In the genomic region with DNA sequence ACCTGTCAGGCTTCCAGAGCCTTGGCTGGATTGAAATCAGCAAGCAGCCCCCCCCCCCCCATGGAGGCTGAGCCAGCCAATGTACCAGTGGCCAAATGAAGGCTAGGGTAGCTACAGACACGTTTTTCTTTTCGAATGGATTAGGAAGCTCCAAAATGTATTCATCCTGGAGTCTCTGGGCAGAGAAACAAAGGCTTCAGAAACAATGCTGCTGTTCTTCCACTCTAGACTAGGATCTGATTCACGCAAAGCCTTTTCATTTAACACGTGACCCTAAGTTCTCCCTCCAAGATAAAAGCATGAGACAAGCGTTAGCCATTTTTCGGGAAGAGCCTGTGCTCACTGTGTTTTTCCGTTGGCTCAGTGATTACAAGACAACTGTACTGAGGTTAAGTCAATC, we compare ENCODE assay signal across 21 mouse cellular contexts.
A peak's percentile ranks its signal among the peaks of the same experiment; 100 is the strongest.
DNase-seq lines count a peak whose midpoint lies in the region; ATAC-seq and TF ChIP-seq lines count a peak whose summit lies in the region.
"Had no signal": no experiment of that assay in that cellular context is flagged by ENCODE, and none has a peak within 500 bp of the region (broad histone marks: within the 10 kb centered on the region; RNA-seq: fewer than 3 reads in every experiment).

No protein-coding gene starts in this region.

- no peak for ATAC-seq in hindbrain, embryonic 11.5 days (ENCODE audit: low FRiP score)
- ATAC-seq in hindbrain, embryonic 14.5 days (ENCODE audit: low FRiP score), result no peak
- ATAC-seq in forebrain, embryonic 11.5 days (replicated peaks; ENCODE audit: low FRiP score), result no peak
- ATAC-seq in hindbrain, postnatal 0 days, result no peak

- H3K36me3 ChIP-seq in hindbrain, embryonic 11.5 days (ENCODE audit: control insufficient read depth, insufficient read depth, low read length), result no peaks in the 10 kb centered on the region
- no peaks in the 10 kb centered on the region for H3K36me3 ChIP-seq in hindbrain, embryonic 14.5 days (replicated peaks; ENCODE audit: control insufficient read depth, insufficient read depth)
- no peaks in the 10 kb centered on the region for H3K36me3 ChIP-seq in forebrain, embryonic 11.5 days (ENCODE audit: control insufficient read depth, insufficient read depth, low read length)
- H3K36me3 ChIP-seq in hindbrain, postnatal 0 days (ENCODE audit: insufficient read depth, low read length), result no peaks in the 10 kb centered on the region

- TF ChIP-seq CTCF in hindbrain, postnatal 0 days (IDR thresholded peaks at IDR 0.05; ENCODE audit: low read depth), result no peak

- no peak overlapping the region for H3K4me3 ChIP-seq in hindbrain, embryonic 11.5 days (ENCODE audit: low read depth, low read length)
- H3K4me3 ChIP-seq in hindbrain, embryonic 14.5 days (replicated peaks; ENCODE audit: low read length), result no peak overlapping the region
- no peak overlapping the region for H3K4me3 ChIP-seq in forebrain, embryonic 11.5 days (ENCODE audit: low read depth, low read length)
- H3K4me3 ChIP-seq in hindbrain, postnatal 0 days (ENCODE audit: low read length), result no peak overlapping the region
- H3K4me3 ChIP-seq: heart, embryonic 12.5 days; limb, embryonic 13.5 days; liver, embryonic 13.5 days had no signal

- H3K9me3 ChIP-seq in hindbrain, embryonic 11.5 days (ENCODE audit: control insufficient read depth, low read length), result no peaks in the 10 kb centered on the region
- no peaks in the 10 kb centered on the region for H3K9me3 ChIP-seq in hindbrain, embryonic 14.5 days (ENCODE audit: control insufficient read depth, low read length)
- H3K9me3 ChIP-seq in forebrain, embryonic 11.5 days (ENCODE audit: control insufficient read depth, low read length), result no peaks in the 10 kb centered on the region
- no peaks in the 10 kb centered on the region for H3K9me3 ChIP-seq in hindbrain, postnatal 0 days (ENCODE audit: low read length)
- H3K9me3 ChIP-seq: G1E; heart, embryonic 12.5 days; limb, embryonic 13.5 days; liver, embryonic 13.5 days had no signal

- no peak overlapping the region for H3K4me2 ChIP-seq in hindbrain, embryonic 11.5 days (replicated peaks; ENCODE audit: low read depth, low read length)
- no peak overlapping the region for H3K4me2 ChIP-seq in hindbrain, embryonic 14.5 days (replicated peaks)
- no peak overlapping the region for H3K4me2 ChIP-seq in forebrain, embryonic 11.5 days (ENCODE audit: low read depth, low read length, severe bottlenecking)
- no peak overlapping the region for H3K4me2 ChIP-seq in hindbrain, postnatal 0 days (ENCODE audit: low read depth, low read length)
- H3K4me2 ChIP-seq: heart, embryonic 12.5 days; limb, embryonic 13.5 days; liver, embryonic 13.5 days; lung, embryonic 14.5 days had no signal

- 45% methylated on average over 7 of the region's 7 CpGs for WGBS in hindbrain, embryonic 11.5 days
- 20% methylated on average over 7 of the region's 7 CpGs for WGBS in hindbrain, embryonic 14.5 days
- 23% methylated on average over 7 of the region's 7 CpGs for WGBS in forebrain, embryonic 11.5 days
- 30% methylated on average over 7 of the region's 7 CpGs for WGBS in hindbrain, postnatal 0 days

- 0 out of 2 replicates have a peak overlapping the region, but pooled peaks have one; percentile 17 for H3K27ac ChIP-seq in hindbrain, embryonic 11.5 days (ENCODE audit: low read depth, low read length)
- no peak overlapping the region for H3K27ac ChIP-seq in hindbrain, embryonic 14.5 days
- H3K27ac ChIP-seq in forebrain, embryonic 11.5 days (ENCODE audit: low read depth, low read length), result peak overlapping the region; percentile 59; the same call in 1 of the 2 replicates
- peak overlapping the region; percentile 26; the same call in 1 of the 2 replicates for H3K27ac ChIP-seq in hindbrain, postnatal 0 days
- H3K27ac ChIP-seq: limb, embryonic 13.5 days; liver, embryonic 13.5 days had no signal

- no peaks in the 10 kb centered on the region for H3K27me3 ChIP-seq in hindbrain, embryonic 11.5 days (ENCODE audit: control insufficient read depth, insufficient read depth, low read length)
- no peaks in the 10 kb centered on the region for H3K27me3 ChIP-seq in hindbrain, embryonic 14.5 days (ENCODE audit: control insufficient read depth, insufficient read depth, low read length)
- no peaks in the 10 kb centered on the region for H3K27me3 ChIP-seq in forebrain, embryonic 11.5 days (ENCODE audit: control insufficient read depth, insufficient read depth, low read length)
- H3K27me3 ChIP-seq in hindbrain, postnatal 0 days (ENCODE audit: insufficient read depth, low read length), result no peaks in the 10 kb centered on the region
- H3K27me3 ChIP-seq: heart, embryonic 12.5 days; limb, embryonic 13.5 days; liver, embryonic 13.5 days had no signal

- H3K9ac ChIP-seq in hindbrain, embryonic 11.5 days (ENCODE audit: low read depth, low read length), result no peak overlapping the region
- H3K9ac ChIP-seq in hindbrain, embryonic 14.5 days, result no peak overlapping the region
- H3K9ac ChIP-seq in forebrain, embryonic 11.5 days (ENCODE audit: low read length), result no peak overlapping the region
- H3K9ac ChIP-seq in hindbrain, postnatal 0 days (replicated peaks; ENCODE audit: low read length), result no peak overlapping the region
- H3K9ac ChIP-seq: heart, embryonic 12.5 days; limb, embryonic 13.5 days; liver, embryonic 13.5 days; lung, embryonic 14.5 days had no signal

- H3K4me1 ChIP-seq in hindbrain, embryonic 11.5 days (replicated peaks; ENCODE audit: control insufficient read depth, insufficient read depth, low read length), result no peaks in the 10 kb centered on the region
- peaks cover 14% of the 10 kb centered on the region; the same call in 1 of the 2 replicates for H3K4me1 ChIP-seq in hindbrain, embryonic 14.5 days (replicated peaks; ENCODE audit: control insufficient read depth, insufficient read depth, low read length)
- H3K4me1 ChIP-seq in forebrain, embryonic 11.5 days (replicated peaks; ENCODE audit: control insufficient read depth, insufficient read depth, low read length), result peaks cover 6% of the 10 kb centered on the region; the same call in 1 of the 2 replicates
- H3K4me1 ChIP-seq in hindbrain, postnatal 0 days (ENCODE audit: insufficient read depth, low read length), result no peaks in the 10 kb centered on the region
- H3K4me1 ChIP-seq: limb, embryonic 13.5 days; liver, embryonic 13.5 days had no signal

- no peak for DNase-seq in hindbrain, embryonic 11.5 days (ENCODE audit: low spot score)
- no peak for DNase-seq in hindbrain, embryonic 14.5 days (ENCODE audit: low spot score)
- DNase-seq in Muller cell, postnatal 12 days (ENCODE audit: inconsistent ontology term), result peak; percentile 70
- no peak for DNase-seq in forebrain, embryonic 11.5 days (ENCODE audit: low spot score)
- no peak for DNase-seq in hindbrain, postnatal 0 days (ENCODE audit: low spot score)
- DNase-seq in lung, postnatal 14 days, result no peak
- no peak for DNase-seq in thymus, postnatal 14 days
- no peak for DNase-seq in left cerebral cortex, adult 9 months (ENCODE audit: low spot score in 2 of 2)
- DNase-seq: cerebellum, adult 2 months; cerebellum, postnatal 36 days; gastrocnemius, postnatal 10 days; heart, postnatal 14 days; kidney, adult 9 months; kidney, postnatal 36 days; liver, embryonic 13.5 days; lung, embryonic 14.5 days; lung, postnatal 4 days; thymus, postnatal 4 days had no signal
